Mouse (Mus musculus) granulocyte monocyte progenitor cell, adult 5-6 weeks (primary cell): ENCODE measurements around the gene Gid8. TPM values are rescaled to one million over a fixed set of nuclear protein-coding genes. Genes with fewer than 3 reads are reported as not detected.

Source experiments
- ATAC-seq: replicated peaks from 2 replicates; pipeline ENCODE4 v1.8.0; 2016; ENCODE audit warnings: mild to moderate bottlenecking, moderate TSS enrichment, inconsistent platforms; ENCODE audit not compliant: poor library complexity, severe bottlenecking
- total RNA-seq, 2 experiments: library from RNA; stranded (forward) in 1 of 2; stranded (reverse) in 1 of 2; fragments of 200-712, 200-1000 nt in 1 of 2; fragments of >200 nt in 1 of 2; fragmentation: Nextera tagmentation in 1 of 2; gene quantifications; 2 replicates each; pipeline ENCODE4 v1.2.3; 2014 to 2017

Gene Gid8
- total RNA-seq, 2 experiments from 2014 or later = 61.5 to 64.3 TPM

- no peak for ATAC-seq
Observed at GRCm38 (mm10) chr2:180743321-180743720, 33.4 kb downstream of the Gid8 start.

GRCm38 (mm10) chr2:180745248-180745927, 35.5 kb downstream of the Gid8 start:
- ATAC-seq = peak; percentile 98

GRCm38 (mm10) chr2:180746569-180747192, 36.8 kb downstream of the Gid8 start:
- no peak for ATAC-seq

- ATAC-seq = no peak
Observed at GRCm38 (mm10) chr2:180748904-180749303, 39.0 kb downstream of the Gid8 start.

GRCm38 (mm10) chr2:180754976-180755688, 45.2 kb downstream of the Gid8 start:
- ATAC-seq = no peak

- ATAC-seq = peak; percentile 74
Observed at GRCm38 (mm10) chr2:180755896-180756295, 46.0 kb downstream of the Gid8 start.

- ATAC-seq = no peak
Observed at GRCm38 (mm10) chr2:180756786-180757185, 46.9 kb downstream of the Gid8 start.

- ATAC-seq = no peak
Observed at GRCm38 (mm10) chr2:180758513-180759263, 48.8 kb downstream of the Gid8 start.

GRCm38 (mm10) chr2:180764986-180765385, 55.1 kb downstream of the Gid8 start:
- no peak for ATAC-seq

GRCm38 (mm10) chr2:180765713-180766112, 55.8 kb downstream of the Gid8 start:
- ATAC-seq = no peak

Other genes with a start within 250 kb of the Gid8 start
- not detected in 2 replicates for gene Ntsr1, start 210.1 kb upstream of the Gid8 start, total RNA-seq (2014; fragmentation: Nextera tagmentation)
- gene Ntsr1, start 210.1 kb upstream of the Gid8 start, total RNA-seq (2017) = not detected in 2 replicates
- 38.2 and 39.9 TPM in 2 replicates for gene Mrgbp, start 128.8 kb upstream of the Gid8 start, total RNA-seq (2014; fragmentation: Nextera tagmentation)
- 27.1 and 28.9 TPM in 2 replicates for gene Mrgbp, start 128.8 kb upstream of the Gid8 start, total RNA-seq (2017)
- gene Ogfr, start 120.9 kb upstream of the Gid8 start, total RNA-seq (2014; fragmentation: Nextera tagmentation) = 32.5 and 34.2 TPM in 2 replicates
- gene Ogfr, start 120.9 kb upstream of the Gid8 start, total RNA-seq (2017) = 40.3 and 42.0 TPM in 2 replicates
- gene Col9a3, start 112.3 kb upstream of the Gid8 start, total RNA-seq (2014; fragmentation: Nextera tagmentation) = 0.41 TPM in 1 of 2 replicates, not detected in the other
- 0.26 and 0.57 TPM in 2 replicates for gene Col9a3, start 112.3 kb upstream of the Gid8 start, total RNA-seq (2017)
- gene Tcfl5, start 67.4 kb upstream of the Gid8 start, total RNA-seq (2014; fragmentation: Nextera tagmentation) = not detected in 2 replicates
- gene Tcfl5, start 67.4 kb upstream of the Gid8 start, total RNA-seq (2017) = not detected in 2 replicates
- 44.8 and 57.8 TPM in 2 replicates for gene Dido1, start 118 bp upstream of the Gid8 start, total RNA-seq (2014; fragmentation: Nextera tagmentation)
- gene Dido1, start 118 bp upstream of the Gid8 start, total RNA-seq (2017) = 48.5 and 51.3 TPM in 2 replicates
- 19.4 and 21.5 TPM in 2 replicates for gene Slc17a9, start 15.1 kb downstream of the Gid8 start, total RNA-seq (2014; fragmentation: Nextera tagmentation)
- 6.5 and 9.0 TPM in 2 replicates for gene Slc17a9, start 15.1 kb downstream of the Gid8 start, total RNA-seq (2017)
- gene Bhlhe23, start 66.8 kb downstream of the Gid8 start, total RNA-seq (2014; fragmentation: Nextera tagmentation) = not detected in 2 replicates
- not detected in 2 replicates for gene Bhlhe23, start 66.8 kb downstream of the Gid8 start, total RNA-seq (2017)
- gene Ythdf1, start 210.8 kb downstream of the Gid8 start, total RNA-seq (2014; fragmentation: Nextera tagmentation) = 46.7 and 63.6 TPM in 2 replicates
- 34.0 and 35.8 TPM in 2 replicates for gene Ythdf1, start 210.8 kb downstream of the Gid8 start, total RNA-seq (2017)
- not detected in 2 replicates for gene Birc7, start 218.9 kb downstream of the Gid8 start, total RNA-seq (2014; fragmentation: Nextera tagmentation)
- gene Birc7, start 218.9 kb downstream of the Gid8 start, total RNA-seq (2017) = not detected in 2 replicates
- gene Nkain4, start 244.6 kb downstream of the Gid8 start, total RNA-seq (2014; fragmentation: Nextera tagmentation) = not detected in 2 replicates
- not detected in 2 replicates for gene Nkain4, start 244.6 kb downstream of the Gid8 start, total RNA-seq (2017)